Mouse (Mus musculus) right cerebral cortex, postnatal 36 days (tissue): ENCODE measurements at regions not wholly inside any gene's neighbourhood (a gene's known extent, or its start where the extent isn't known, plus 50 kb on each side); places are given as distances from the start of the nearest gene placed in this dataset.
"Not testable (repeated sequence)": the region's sequence is repeated elsewhere in the genome, so short reads cannot be mapped to it uniquely, and the experiment has no call there.

Experiments
- DNase-seq, 2 experiments: peaks; one replicate each; pipeline ENCODE4 v3.0.0; 2022; ENCODE audit warnings: low spot score in 2 of 2, mixed read lengths in 1 of 2

DNA sequence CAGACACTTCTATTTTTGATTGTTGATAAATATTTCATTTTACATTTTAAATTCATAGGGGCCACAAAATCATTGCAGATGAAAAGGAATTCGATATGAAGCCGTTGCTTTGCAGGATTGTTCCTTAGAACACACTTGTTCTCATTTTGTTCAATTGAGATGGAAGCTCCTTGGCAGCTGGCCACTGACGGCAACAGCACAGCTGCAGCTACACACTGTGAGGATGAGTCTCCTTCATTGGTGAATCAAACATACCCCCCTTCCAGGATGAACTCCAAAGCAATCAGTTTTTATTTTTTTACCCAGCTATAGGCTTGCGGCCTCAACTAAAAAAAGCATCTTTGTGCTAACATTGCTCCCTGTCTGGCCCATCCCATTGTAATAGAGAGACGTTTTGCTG, 475.1 kb downstream of the Tbl1xr1 start:
- peak; percentile 48 to 66 for DNase-seq

DNA sequence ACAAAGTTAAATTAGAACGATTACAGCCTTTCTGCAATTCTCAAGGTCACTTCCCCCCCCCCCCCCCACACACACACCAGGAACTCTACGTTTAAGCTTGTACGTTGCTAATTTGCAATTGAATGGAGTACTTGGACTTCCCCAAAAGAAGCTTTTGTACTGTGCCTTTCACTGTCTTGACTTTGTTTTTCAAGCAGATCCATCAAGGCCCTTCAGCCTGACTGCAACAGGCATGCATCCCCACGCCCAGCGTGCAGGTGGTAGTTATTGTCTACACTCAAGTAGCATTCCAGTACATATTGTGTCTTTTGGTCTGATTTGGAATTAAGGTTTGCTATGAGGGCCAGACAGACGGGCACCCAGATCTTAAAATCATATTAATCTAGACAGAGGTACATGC, 483.1 kb downstream of the Tbl1xr1 start:
- DNase-seq = no peak

DNA sequence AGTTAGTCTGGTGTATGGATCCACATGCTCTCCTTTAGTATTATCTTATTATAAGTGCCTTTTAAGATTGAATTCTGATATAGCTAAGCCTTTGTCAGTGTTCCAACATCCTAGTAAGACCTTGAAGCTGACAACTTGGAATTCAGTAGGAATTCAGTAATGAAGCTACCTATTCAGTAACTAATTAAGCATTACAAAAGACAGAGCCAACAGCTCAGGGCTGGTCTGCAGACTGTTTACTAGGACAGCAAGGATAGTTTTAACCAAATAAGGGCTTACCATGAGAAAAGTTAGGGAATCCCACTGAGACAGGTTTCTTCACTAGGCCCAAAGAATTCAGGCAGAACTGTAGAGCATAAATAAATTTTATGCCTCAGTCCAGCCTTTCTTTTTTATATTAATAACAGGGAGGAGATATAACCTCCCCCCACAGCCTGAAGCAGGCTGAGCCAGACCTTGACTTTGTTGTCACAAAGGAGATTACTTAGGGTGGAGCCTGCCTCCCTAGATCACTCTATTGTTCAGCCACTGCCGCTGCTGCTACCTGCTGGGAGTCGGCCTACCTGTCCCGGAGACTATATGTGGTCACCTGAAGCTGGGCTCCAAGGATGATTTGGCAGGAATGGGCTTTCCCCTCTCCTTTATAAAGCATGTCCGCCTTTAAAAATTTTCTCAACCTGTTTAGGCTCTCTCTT, 484.2 kb downstream of the Tbl1xr1 start:
- not testable (repeated sequence) for DNase-seq
